Mouse (Mus musculus) midbrain, embryonic 13.5 days (tissue): ENCODE data around the gene B830017H08Rik. TPM values are rescaled to one million over a fixed set of nuclear protein-coding genes. Genes with fewer than 3 reads are reported as not detected.

Experiments used
- ATAC-seq: fragments of 200-750 bp; cut with Nextera tagmentation; 2 replicates; pipeline ENCODE4 v1.8.0; 2017; ENCODE audit warnings: mild to moderate bottlenecking, moderate TSS enrichment, moderate library complexity
- H3K27ac ChIP-seq: fragments of 300-500 bp; sonication (generic); 2 replicates; pipeline ENCODE4 v1.5.1; 2015; ENCODE audit warnings: inconsistent platforms, mild to moderate bottlenecking, moderate library complexity
- H3K27me3 ChIP-seq: fragments of 300-500 bp; sonication (generic); 2 replicates; pipeline ENCODE4 v1.6.1; 2015; ENCODE audit warnings: mild to moderate bottlenecking, inconsistent platforms
- H3K36me3 ChIP-seq: fragments of 300-500 bp; sonication (generic); 2 replicates; pipeline ENCODE4 v1.6.1; 2015; ENCODE audit warnings: mild to moderate bottlenecking, inconsistent platforms
- H3K4me1 ChIP-seq: fragments of 300-500 bp; sonication (generic); replicated peaks from 2 replicates; pipeline ENCODE4 v1.6.1; 2015; ENCODE audit warnings: inconsistent platforms
- H3K4me2 ChIP-seq: fragments of 300-500 bp; sonication (generic); replicated peaks from 2 replicates; pipeline ENCODE4 v1.6.1; 2015; ENCODE audit warnings: moderate library complexity, mild to moderate bottlenecking, inconsistent platforms
- H3K4me3 ChIP-seq: fragments of 300-500 bp; sonication (generic); replicated peaks from 2 replicates; pipeline ENCODE4 v1.5.1; 2015; ENCODE audit warnings: mild to moderate bottlenecking, inconsistent platforms
- H3K9ac ChIP-seq: fragments of 300-500 bp; sonication (generic); replicated peaks from 2 replicates; pipeline ENCODE4 v1.6.1; 2015; ENCODE audit warnings: mild to moderate bottlenecking, inconsistent platforms
- H3K9me3 ChIP-seq: fragments of 300-500 bp; sonication (generic); 2 replicates; pipeline ENCODE4 v1.6.1; 2016; ENCODE audit warnings: mild to moderate bottlenecking, inconsistent platforms
- WGBS: fragments of 180-500 bp; shearing (Covaris S2); methylation state at CpG from one replicate; pipeline ENCODE4 v1.1.7; 2015; 5-methylcytosine and 5-hydroxymethylcytosine counted together
- polyA plus RNA-seq: library from polyadenylated mRNA; unstranded; fragments of >200 nt; fragmentation: Nextera tagmentation; extraction: Ambion mirVana; gene quantifications from 2 replicates; pipeline ENCODE4 v1.2.1, GENCODE M21; 2015

B830017H08Rik gene
- polyA plus RNA-seq, 1 experiment from 2014 or later = 0.70 TPM

GRCm38 (mm10) chr16:17815411-17816402 is 17.2 kb upstream of the B830017H08Rik start:
- 2% methylated on average over 63 of the region's 63 CpGs for WGBS
- Histone ChIP-seq H3K36me3 (no peaks in the 10 kb centered on the region), H3K27ac (peak overlapping the region; percentile 10; the same call in 1 of the 2 replicates), H3K27me3 (peaks cover 55% of the 10 kb centered on the region), H3K4me3 (peak overlapping the region; percentile 50), H3K9ac (peak overlapping the region; percentile 78), H3K9me3 (no peaks in the 10 kb centered on the region), H3K4me1 (peaks cover 13% of the 10 kb centered on the region; the same call in 1 of the 2 replicates), H3K4me2 (peak overlapping the region; percentile 76)
- ATAC-seq = peak; percentile 90

GRCm38 (mm10) chr16:17816528-17816927 is 16.4 kb upstream of the B830017H08Rik start:
- Histone ChIP-seq H3K27ac (no peak overlapping the region), H3K27me3 (peaks cover 49% of the 10 kb centered on the region), H3K4me1 (peaks cover 13% of the 10 kb centered on the region; the same call in 1 of the 2 replicates), H3K36me3 (no peaks in the 10 kb centered on the region), H3K9me3 (no peaks in the 10 kb centered on the region), H3K4me2 (peak overlapping the region; percentile 76), H3K4me3 (no peak overlapping the region), H3K9ac (no peak overlapping the region)
- WGBS = 82% methylated on average over 8 of the region's 8 CpGs
- ATAC-seq = no peak

- Histone ChIP-seq H3K27ac (no peak overlapping the region), H3K9ac (no peak overlapping the region), H3K4me1 (peaks cover 4% of the 10 kb centered on the region; the same call in 1 of the 2 replicates), H3K4me3 (no peak overlapping the region), H3K9me3 (no peaks in the 10 kb centered on the region), H3K27me3 (peaks cover 29% of the 10 kb centered on the region), H3K4me2 (no peak overlapping the region), H3K36me3 (no peaks in the 10 kb centered on the region)
- WGBS = 86% methylated on average over 2 of the region's 2 CpGs
- ATAC-seq = no peak
These were observed 6.4 kb upstream of the B830017H08Rik start for GRCm38 (mm10) chr16:17826500-17826899.

- Histone ChIP-seq H3K4me2 (no peak overlapping the region), H3K27ac (no peak overlapping the region), H3K9ac (no peak overlapping the region), H3K4me1 (peaks cover 15% of the 10 kb centered on the region), H3K36me3 (no peaks in the 10 kb centered on the region), H3K27me3 (peaks cover 41% of the 10 kb centered on the region), H3K4me3 (no peak overlapping the region), H3K9me3 (no peaks in the 10 kb centered on the region)
- no peak for ATAC-seq
- WGBS = 95% methylated on average over 2 of the region's 2 CpGs
These were observed 4.7 kb upstream of the B830017H08Rik start for GRCm38 (mm10) chr16:17828229-17828628.

- Histone ChIP-seq H3K4me1 (peaks cover 17% of the 10 kb centered on the region), H3K9ac (no peak overlapping the region), H3K4me2 (no peak overlapping the region), H3K27me3 (peaks cover 48% of the 10 kb centered on the region), H3K9me3 (no peaks in the 10 kb centered on the region), H3K4me3 (no peak overlapping the region), H3K36me3 (no peaks in the 10 kb centered on the region), H3K27ac (no peak overlapping the region)
- ATAC-seq = no peak
- 76% methylated on average over 3 of the region's 3 CpGs for WGBS
These were observed 4.1 kb upstream of the B830017H08Rik start for GRCm38 (mm10) chr16:17828867-17829266.

GRCm38 (mm10) chr16:17830385-17831178 is 2.3 kb upstream of the B830017H08Rik start:
- no peak for ATAC-seq

GRCm38 (mm10) chr16:17831781-17832180 is 1.1 kb upstream of the B830017H08Rik start:
- Histone ChIP-seq H3K27ac (no peak overlapping the region), H3K9ac (no peak overlapping the region), H3K4me3 (no peak overlapping the region), H3K9me3 (no peaks in the 10 kb centered on the region), H3K4me2 (no peak overlapping the region), H3K36me3 (no peaks in the 10 kb centered on the region), H3K27me3 (peaks cover 74% of the 10 kb centered on the region), H3K4me1 (peaks cover 29% of the 10 kb centered on the region)
- 10% methylated on average over 11 of the region's 11 CpGs for WGBS
- ATAC-seq = no peak

More at GRCm38 (mm10) chr16:17830385-17831178, 2.3 kb upstream of the B830017H08Rik start:
- no peak overlapping the region for H3K4me2 ChIP-seq
- no peak overlapping the region for H3K4me3 ChIP-seq
- H3K9ac ChIP-seq = no peak overlapping the region; the same call in 1 of the 2 replicates
- H3K4me1 ChIP-seq = peaks cover 29% of the 10 kb centered on the region
- no peak overlapping the region for H3K27ac ChIP-seq
- H3K36me3 ChIP-seq = no peaks in the 10 kb centered on the region
- WGBS = 50% methylated on average over 10 of the region's 10 CpGs
- H3K9me3 ChIP-seq = no peaks in the 10 kb centered on the region
- peaks cover 62% of the 10 kb centered on the region for H3K27me3 ChIP-seq

- Histone ChIP-seq H3K9ac (peak overlapping the region; percentile 82), H3K27ac (peak overlapping the region; percentile 87), H3K4me2 (peak overlapping the region; percentile 85), H3K4me1 (peaks cover 29% of the 10 kb centered on the region), H3K27me3 (peaks cover 85% of the 10 kb centered on the region), H3K9me3 (no peaks in the 10 kb centered on the region), H3K36me3 (peaks cover 5% of the 10 kb centered on the region; the same call in 1 of the 2 replicates), H3K4me3 (peak overlapping the region; percentile 58)
- WGBS = under 1% methylated on average over 36 of the region's 37 CpGs
- ATAC-seq = peak; percentile 76
These were observed 380 bp downstream of the B830017H08Rik start for GRCm38 (mm10) chr16:17833321-17833680.

- peak; percentile 81 for ATAC-seq
- Histone ChIP-seq H3K9me3 (no peaks in the 10 kb centered on the region), H3K4me2 (peak overlapping the region; percentile 85), H3K9ac (peak overlapping the region; percentile 82), H3K27me3 (peaks cover 89% of the 10 kb centered on the region), H3K4me1 (peaks cover 29% of the 10 kb centered on the region), H3K36me3 (peaks cover 11% of the 10 kb centered on the region; the same call in 1 of the 2 replicates), H3K4me3 (peak overlapping the region; percentile 58), H3K27ac (peak overlapping the region; percentile 87)
- WGBS = under 1% methylated on average over 96 of the region's 103 CpGs
These were observed 919 bp downstream of the B830017H08Rik start for GRCm38 (mm10) chr16:17833681-17834399.

GRCm38 (mm10) chr16:17834543-17834942 is 1.6 kb downstream of the B830017H08Rik start:
- 59% methylated on average over 7 of the region's 7 CpGs for WGBS
- ATAC-seq = peak; percentile 8; the same call in 1 of the 2 replicates
- Histone ChIP-seq H3K4me1 (peaks cover 29% of the 10 kb centered on the region), H3K27me3 (peaks cover 87% of the 10 kb centered on the region), H3K9me3 (no peaks in the 10 kb centered on the region), H3K9ac (peak overlapping the region; percentile 82), H3K36me3 (peaks cover 12% of the 10 kb centered on the region; the same call in 1 of the 2 replicates), H3K4me2 (peak overlapping the region; percentile 85), H3K4me3 (peak overlapping the region; percentile 58), H3K27ac (peak overlapping the region; percentile 87)

GRCm38 (mm10) chr16:17835481-17835880 is 2.6 kb downstream of the B830017H08Rik start:
- peaks cover 21% of the 10 kb centered on the region for H3K36me3 ChIP-seq
- H3K4me2 ChIP-seq = 0 out of 2 replicates have a peak overlapping the region, but pooled peaks have one; percentile 3
- peaks cover 29% of the 10 kb centered on the region for H3K4me1 ChIP-seq
- no peak overlapping the region for H3K4me3 ChIP-seq
- H3K27me3 ChIP-seq = peaks cover 77% of the 10 kb centered on the region
- no peaks in the 10 kb centered on the region for H3K9me3 ChIP-seq
- 55% methylated on average over 13 of the region's 13 CpGs for WGBS
- H3K27ac ChIP-seq = no peak overlapping the region
- no peak for ATAC-seq
- H3K9ac ChIP-seq = no peak overlapping the region
